Mouse (Mus musculus): ENCODE results near the gene Amotl1. TPM values are rescaled to one million over a fixed set of nuclear protein-coding genes. Genes with fewer than 3 reads are reported as not detected.

Gene Amotl1
- polyA plus RNA-seq, 1 experiment from 2014 or later = 2.4 TPM

DNA sequence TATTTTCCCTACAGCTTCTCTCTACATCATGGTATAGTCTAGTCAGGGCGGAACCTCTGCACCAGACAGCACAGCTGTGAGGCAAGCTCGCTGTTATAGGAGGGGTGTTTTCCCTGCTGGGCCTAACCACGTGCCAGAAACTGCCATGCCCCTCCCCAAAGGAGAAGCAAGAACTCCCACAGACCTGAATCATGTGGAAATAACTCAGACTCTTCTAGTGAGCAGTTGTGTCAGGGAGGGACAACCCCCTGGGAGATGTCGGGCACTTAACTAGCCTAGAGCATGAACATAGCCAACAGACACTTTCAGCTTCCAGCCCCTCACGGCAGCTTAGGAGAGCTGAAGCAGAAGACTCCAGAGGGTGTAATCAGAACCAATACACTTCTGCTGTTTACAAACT lies 13.1 kb downstream of the Amotl1 start:
- Histone ChIP-seq H3K9me3 (replicated peaks; ENCODE audit: control insufficient read depth, low read length) (no peaks in the 10 kb centered on the region), H3K27me3 (ENCODE audit: control insufficient read depth, insufficient read depth, low read depth, low read length) (no peaks in the 10 kb centered on the region), H3K4me2 (ENCODE audit: low read depth, low read length) (no peak overlapping the region), H3K9ac (ENCODE audit: low read depth, low read length) (no peak overlapping the region), H3K4me3 (ENCODE audit: low read depth, low read length) (no peak overlapping the region), H3K4me1 (ENCODE audit: control insufficient read depth, low read depth, low read length) (no peaks in the 10 kb centered on the region), H3K36me3 (ENCODE audit: control insufficient read depth, insufficient read depth) (no peaks in the 10 kb centered on the region), H3K27ac (ENCODE audit: low read length) (no peak overlapping the region)
- ATAC-seq (ENCODE audit: low read depth) = no peak
- WGBS (ENCODE audit: insufficient replicate concordance) = 30% methylated on average over 5 of the region's 5 CpGs

DNA sequence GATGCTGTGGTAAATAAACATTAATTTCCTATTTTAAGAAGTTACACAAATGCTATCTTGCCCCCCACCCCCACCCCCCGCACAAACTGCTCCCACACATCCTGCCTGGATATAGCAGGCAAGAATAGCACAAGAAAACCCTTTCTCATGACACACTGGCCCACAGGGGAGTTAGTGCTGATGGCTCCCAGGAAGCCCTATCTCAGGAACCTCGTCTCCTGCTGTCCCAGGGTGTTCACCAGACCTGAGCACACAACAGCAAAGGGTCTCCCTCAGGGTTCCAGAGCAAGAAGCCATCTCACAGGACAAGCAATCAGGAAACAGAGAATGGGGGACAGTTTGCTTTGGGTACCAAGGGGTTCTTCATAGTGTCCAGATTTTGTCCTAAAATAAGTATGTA lies 17.3 kb downstream of the Amotl1 start:
- no peak for ATAC-seq (ENCODE audit: low read depth)
- WGBS (ENCODE audit: insufficient replicate concordance) = 39% methylated on average over 2 of the region's 2 CpGs

DNA sequence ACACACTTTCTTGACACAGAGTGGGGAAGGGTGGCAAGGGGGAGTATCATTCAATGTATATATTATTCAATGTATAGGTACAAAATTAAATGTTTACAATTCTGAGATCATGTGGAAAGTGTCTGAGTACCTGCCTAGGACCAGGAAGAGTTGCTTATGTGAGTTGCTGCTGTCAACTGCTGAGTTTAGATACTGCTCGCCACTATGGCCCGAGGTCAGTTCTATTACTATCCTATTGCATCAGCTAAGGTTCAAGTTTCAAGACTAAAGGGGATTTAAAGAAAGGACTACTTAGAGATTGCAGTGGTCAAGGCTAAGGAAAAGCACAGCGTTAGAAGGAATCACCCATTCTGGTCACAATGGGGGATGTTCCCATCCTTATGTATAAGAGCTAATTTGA lies 18.9 kb downstream of the Amotl1 start:
- Histone ChIP-seq H3K4me1 (ENCODE audit: control insufficient read depth, low read depth, low read length) (no peaks in the 10 kb centered on the region), H3K4me3 (ENCODE audit: low read depth, low read length) (no peak overlapping the region), H3K4me2 (ENCODE audit: low read depth, low read length) (no peak overlapping the region), H3K27ac (ENCODE audit: low read length) (no peak overlapping the region), H3K36me3 (ENCODE audit: control insufficient read depth, insufficient read depth) (no peaks in the 10 kb centered on the region), H3K27me3 (ENCODE audit: control insufficient read depth, insufficient read depth, low read depth, low read length) (no peaks in the 10 kb centered on the region; the same call in 1 of the 2 replicates), H3K9me3 (replicated peaks; ENCODE audit: control insufficient read depth, low read length) (no peaks in the 10 kb centered on the region), H3K9ac (ENCODE audit: low read depth, low read length) (no peak overlapping the region)
- WGBS (ENCODE audit: insufficient replicate concordance) = 65% methylated on average over 3 of the region's 3 CpGs
- no peak for ATAC-seq (ENCODE audit: low read depth)

More for the DNA sequence above, 17.3 kb downstream of the Amotl1 start:
- Histone ChIP-seq H3K9me3 (replicated peaks; ENCODE audit: control insufficient read depth, low read length) (no peaks in the 10 kb centered on the region), H3K4me2 (ENCODE audit: low read depth, low read length) (no peak overlapping the region), H3K4me1 (ENCODE audit: control insufficient read depth, low read depth, low read length) (no peaks in the 10 kb centered on the region), H3K27ac (ENCODE audit: low read length) (no peak overlapping the region), H3K9ac (ENCODE audit: low read depth, low read length) (no peak overlapping the region), H3K4me3 (ENCODE audit: low read depth, low read length) (no peak overlapping the region), H3K36me3 (ENCODE audit: control insufficient read depth, insufficient read depth) (no peaks in the 10 kb centered on the region), H3K27me3 (ENCODE audit: control insufficient read depth, insufficient read depth, low read depth, low read length) (no peaks in the 10 kb centered on the region; the same call in 1 of the 2 replicates)

DNA sequence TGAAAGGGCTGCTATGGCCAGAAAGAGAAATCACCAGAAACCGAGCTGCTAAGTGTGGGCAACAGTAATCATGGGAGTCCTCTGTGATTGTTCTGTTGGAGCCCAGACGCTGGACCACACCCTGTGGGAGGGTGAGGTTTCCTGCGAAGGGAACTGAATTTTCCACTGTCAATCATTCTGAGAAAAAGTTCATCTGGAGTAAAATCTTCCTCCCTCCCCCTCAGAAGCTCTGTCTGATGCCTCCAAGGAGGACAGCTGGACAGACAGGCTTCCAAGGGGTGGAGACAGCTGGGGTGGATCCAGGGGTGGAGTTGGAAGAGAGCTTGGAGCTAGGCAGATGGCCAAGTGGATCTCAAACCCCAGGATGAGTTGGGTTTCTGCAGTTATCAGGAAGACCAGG lies 19.8 kb downstream of the Amotl1 start:
- no peaks in the 10 kb centered on the region; the same call in 1 of the 2 replicates for H3K27me3 ChIP-seq (ENCODE audit: control insufficient read depth, insufficient read depth, low read depth, low read length)
- H3K9me3 ChIP-seq (replicated peaks; ENCODE audit: control insufficient read depth, low read length) = no peaks in the 10 kb centered on the region
- H3K36me3 ChIP-seq (ENCODE audit: control insufficient read depth, insufficient read depth) = no peaks in the 10 kb centered on the region
- no peak overlapping the region for H3K27ac ChIP-seq (ENCODE audit: low read length)
- no peaks in the 10 kb centered on the region for H3K4me1 ChIP-seq (ENCODE audit: control insufficient read depth, low read depth, low read length)
- H3K4me2 ChIP-seq (ENCODE audit: low read depth, low read length) = no peak overlapping the region
- 9% methylated on average over 3 of the region's 3 CpGs for WGBS (ENCODE audit: insufficient replicate concordance)
- H3K4me3 ChIP-seq (ENCODE audit: low read depth, low read length) = no peak overlapping the region
- H3K9ac ChIP-seq (ENCODE audit: low read depth, low read length) = no peak overlapping the region
- no peak for ATAC-seq (ENCODE audit: low read depth)

DNA sequence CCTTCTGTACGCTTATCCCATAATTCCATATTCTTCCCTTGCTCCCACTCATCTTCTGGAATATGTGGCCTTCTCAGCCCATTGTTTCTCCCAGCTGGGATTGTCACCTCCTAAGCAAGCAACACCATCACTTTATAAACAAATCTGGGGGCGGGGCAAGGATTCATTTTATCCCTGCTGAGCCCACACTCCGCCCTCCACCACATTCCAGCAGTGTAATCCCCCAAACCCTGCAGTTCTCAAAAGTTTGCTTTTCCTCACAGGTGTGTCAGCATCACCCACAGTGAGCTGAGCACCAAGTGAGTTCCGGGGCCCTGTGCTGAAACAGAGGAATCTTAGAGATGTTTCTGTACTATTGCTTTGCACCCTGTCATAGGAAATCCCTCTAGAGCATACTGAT lies 20.9 kb downstream of the Amotl1 start:
- WGBS (ENCODE audit: insufficient replicate concordance) = 42% methylated on average over 4 of the region's 4 CpGs
- no peak overlapping the region for H3K9ac ChIP-seq (ENCODE audit: low read depth, low read length)
- no peak overlapping the region for H3K4me2 ChIP-seq (ENCODE audit: low read depth, low read length)
- no peaks in the 10 kb centered on the region for H3K9me3 ChIP-seq (replicated peaks; ENCODE audit: control insufficient read depth, low read length)
- H3K27ac ChIP-seq (ENCODE audit: low read length) = no peak overlapping the region
- H3K27me3 ChIP-seq (ENCODE audit: control insufficient read depth, insufficient read depth, low read depth, low read length) = no peaks in the 10 kb centered on the region; the same call in 1 of the 2 replicates
- H3K4me1 ChIP-seq (ENCODE audit: control insufficient read depth, low read depth, low read length) = no peaks in the 10 kb centered on the region
- H3K4me3 ChIP-seq (ENCODE audit: low read depth, low read length) = no peak overlapping the region
- no peak for ATAC-seq (ENCODE audit: low read depth)
- no peaks in the 10 kb centered on the region for H3K36me3 ChIP-seq (ENCODE audit: control insufficient read depth, insufficient read depth)

DNA sequence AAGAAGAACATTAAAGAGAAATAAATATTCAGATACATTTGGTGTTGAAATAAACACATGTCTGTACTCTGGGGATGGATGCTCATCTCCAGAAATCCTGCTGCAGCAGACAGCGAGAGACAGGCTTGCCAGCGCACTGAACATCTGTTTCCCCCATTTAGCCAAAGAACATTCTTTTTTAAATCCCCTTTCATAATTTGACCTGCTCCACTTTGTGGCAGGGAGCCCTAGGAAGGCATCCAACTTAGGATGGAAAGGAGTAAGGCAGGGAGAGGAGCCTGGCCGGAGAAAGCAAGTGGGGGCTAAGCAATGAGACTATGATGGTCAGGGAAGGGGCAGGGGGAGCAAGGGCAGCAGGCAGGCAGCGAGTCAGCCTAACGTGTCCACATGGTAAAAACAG lies 21.6 kb downstream of the Amotl1 start:
- ATAC-seq (ENCODE audit: low read depth) = no peak
- no peak overlapping the region for H3K9ac ChIP-seq (ENCODE audit: low read depth, low read length)
- H3K4me2 ChIP-seq (ENCODE audit: low read depth, low read length) = no peak overlapping the region
- H3K36me3 ChIP-seq (ENCODE audit: control insufficient read depth, insufficient read depth) = no peaks in the 10 kb centered on the region
- no peaks in the 10 kb centered on the region for H3K4me1 ChIP-seq (ENCODE audit: control insufficient read depth, low read depth, low read length)
- WGBS (ENCODE audit: insufficient replicate concordance) = 44% methylated on average over 5 of the region's 5 CpGs
- H3K9me3 ChIP-seq (replicated peaks; ENCODE audit: control insufficient read depth, low read length) = no peaks in the 10 kb centered on the region
- no peak overlapping the region for H3K4me3 ChIP-seq (ENCODE audit: low read depth, low read length)
- no peak overlapping the region for H3K27ac ChIP-seq (ENCODE audit: low read length)
- H3K27me3 ChIP-seq (ENCODE audit: control insufficient read depth, insufficient read depth, low read depth, low read length) = no peaks in the 10 kb centered on the region; the same call in 1 of the 2 replicates

DNA sequence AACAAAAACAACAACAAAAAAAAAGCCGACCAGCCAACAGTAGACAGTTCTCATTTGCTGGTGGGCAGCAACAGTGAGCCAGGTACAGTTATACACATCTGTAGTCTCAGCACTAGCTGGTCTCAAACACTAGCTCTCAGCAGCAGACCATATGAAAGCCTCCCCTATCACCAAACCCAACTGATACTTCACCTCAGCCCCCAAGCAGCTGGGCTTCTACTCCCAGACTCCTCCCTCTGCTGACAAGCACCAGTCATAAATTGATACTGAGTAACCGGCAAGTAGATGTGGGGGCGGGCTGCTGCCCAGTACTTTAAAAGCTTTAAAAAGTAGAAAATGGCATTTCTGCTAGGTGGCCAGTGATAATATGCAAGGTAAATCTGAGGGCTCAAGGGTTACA lies 22.0 kb downstream of the Amotl1 start:
- no peak overlapping the region for H3K4me3 ChIP-seq (ENCODE audit: low read depth, low read length)
- H3K4me2 ChIP-seq (ENCODE audit: low read depth, low read length) = no peak overlapping the region
- WGBS (ENCODE audit: insufficient replicate concordance) = 40% methylated on average over 3 of the region's 3 CpGs
- H3K36me3 ChIP-seq (ENCODE audit: control insufficient read depth, insufficient read depth) = no peaks in the 10 kb centered on the region
- no peaks in the 10 kb centered on the region for H3K9me3 ChIP-seq (replicated peaks; ENCODE audit: control insufficient read depth, low read length)
- H3K4me1 ChIP-seq (ENCODE audit: control insufficient read depth, low read depth, low read length) = no peaks in the 10 kb centered on the region
- no peak overlapping the region for H3K27ac ChIP-seq (ENCODE audit: low read length)
- no peak for ATAC-seq (ENCODE audit: low read depth)
- H3K27me3 ChIP-seq (ENCODE audit: control insufficient read depth, insufficient read depth, low read depth, low read length) = no peaks in the 10 kb centered on the region; the same call in 1 of the 2 replicates
- H3K9ac ChIP-seq (ENCODE audit: low read depth, low read length) = no peak overlapping the region

DNA sequence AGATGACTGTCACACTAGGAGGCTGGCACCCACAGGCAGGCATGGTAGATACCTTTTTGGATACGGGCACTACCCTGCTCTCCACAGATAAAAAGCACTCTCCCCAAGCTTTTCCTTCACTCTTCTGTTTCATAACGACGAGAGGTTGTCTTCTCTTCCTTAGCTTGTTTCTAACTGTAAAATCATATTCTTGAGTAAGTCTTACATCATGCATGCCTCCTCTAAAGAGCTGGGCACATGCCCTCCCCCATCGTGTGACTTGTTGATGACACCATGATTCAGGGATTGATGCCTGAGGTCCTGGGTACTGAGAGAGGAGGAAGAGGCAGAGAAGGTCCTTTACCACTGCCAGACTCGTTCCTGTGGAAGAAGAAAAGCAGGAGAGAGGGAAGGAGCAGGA lies 24.7 kb downstream of the Amotl1 start:
- no peak overlapping the region for H3K4me2 ChIP-seq (ENCODE audit: low read depth, low read length)
- H3K9ac ChIP-seq (ENCODE audit: low read depth, low read length) = no peak overlapping the region
- H3K27me3 ChIP-seq (ENCODE audit: control insufficient read depth, insufficient read depth, low read depth, low read length) = peaks cover 3% of the 10 kb centered on the region
- H3K4me3 ChIP-seq (ENCODE audit: low read depth, low read length) = no peak overlapping the region
- no peak for ATAC-seq (ENCODE audit: low read depth)
- no peaks in the 10 kb centered on the region for H3K9me3 ChIP-seq (replicated peaks; ENCODE audit: control insufficient read depth, low read length)
- no peaks in the 10 kb centered on the region for H3K36me3 ChIP-seq (ENCODE audit: control insufficient read depth, insufficient read depth)
- 46% methylated on average over 5 of the region's 5 CpGs for WGBS (ENCODE audit: insufficient replicate concordance)
- no peaks in the 10 kb centered on the region for H3K4me1 ChIP-seq (ENCODE audit: control insufficient read depth, low read depth, low read length)
- H3K27ac ChIP-seq (ENCODE audit: low read length) = no peak overlapping the region

DNA sequence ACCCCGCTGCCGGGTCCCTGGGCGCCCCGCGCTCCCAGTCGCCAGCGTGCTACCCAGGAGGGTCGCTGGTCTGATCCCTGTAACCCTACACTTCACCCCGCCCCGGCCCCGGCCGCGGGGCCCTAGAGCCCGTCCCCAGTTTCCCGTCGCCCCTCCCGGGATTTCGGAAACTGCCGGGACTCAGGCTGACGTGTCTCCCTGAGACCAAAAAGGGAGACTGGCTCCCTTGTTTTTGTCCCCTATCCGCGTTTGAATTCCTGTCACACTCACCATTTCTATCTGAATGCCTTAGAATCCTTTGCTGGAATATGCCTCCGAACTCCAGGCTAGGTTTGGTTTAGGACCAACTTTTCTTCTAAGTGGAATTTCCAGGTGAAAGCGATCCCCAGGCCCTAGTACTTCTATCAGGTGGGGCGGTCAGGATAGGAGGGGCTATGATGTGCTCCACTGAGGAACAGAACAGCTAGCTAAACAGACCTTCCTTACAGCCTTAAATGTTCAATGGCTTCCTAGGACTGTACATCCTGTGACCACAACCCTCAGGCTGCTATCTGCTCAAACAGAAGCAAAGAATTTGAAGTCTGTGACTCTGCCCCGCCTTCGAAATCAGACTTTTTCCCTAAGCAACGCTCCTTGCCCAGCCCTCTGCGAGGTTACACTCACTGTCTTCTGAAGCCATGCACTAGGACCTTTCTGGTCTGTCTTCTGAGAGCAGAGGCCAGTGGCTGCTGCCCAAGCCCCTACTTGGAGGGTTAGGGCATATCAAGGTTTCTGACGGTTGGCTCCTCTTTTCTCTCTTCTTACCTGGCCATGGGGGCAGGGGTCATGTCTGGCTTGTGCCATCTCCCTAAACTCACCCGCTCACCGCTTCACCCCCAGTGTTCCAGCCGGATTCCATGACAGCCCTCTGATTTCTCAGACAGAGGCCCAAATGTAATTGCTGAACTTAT lies 29.6 kb downstream of the Amotl1 start:
- peak; percentile 77 for ATAC-seq (ENCODE audit: low read depth)
- Histone ChIP-seq H3K27me3 (ENCODE audit: control insufficient read depth, insufficient read depth, low read depth, low read length) (peaks cover 19% of the 10 kb centered on the region), H3K27ac (ENCODE audit: low read length) (no peak overlapping the region)

More for the DNA sequence above, 29.6 kb downstream of the Amotl1 start:
- H3K4me1 ChIP-seq (ENCODE audit: control insufficient read depth, low read depth, low read length) = no peaks in the 10 kb centered on the region
- WGBS (ENCODE audit: insufficient replicate concordance) = 9% methylated on average over 33 of the region's 33 CpGs
- H3K4me3 ChIP-seq (ENCODE audit: low read depth, low read length) = peak overlapping the region; percentile 61
- no peaks in the 10 kb centered on the region for H3K9me3 ChIP-seq (replicated peaks; ENCODE audit: control insufficient read depth, low read length)
- no peaks in the 10 kb centered on the region for H3K36me3 ChIP-seq (ENCODE audit: control insufficient read depth, insufficient read depth)
- H3K9ac ChIP-seq (ENCODE audit: low read depth, low read length) = peak overlapping the region; percentile 59
- H3K4me2 ChIP-seq (ENCODE audit: low read depth, low read length) = peak overlapping the region; percentile 38

All from liver, embryonic 16.5 days (tissue).